Mouse (Mus musculus) right cerebral cortex, adult 2 months (tissue): ENCODE measurements around the gene Axin1.
"Not testable (repeated sequence)": the region's sequence is repeated elsewhere in the genome, so short reads cannot be mapped to it uniquely, and the experiment has no call there.

ENCODE experiments used
- DNase-seq, 2 experiments: peaks; one replicate each; pipeline ENCODE4 v3.0.0; 2021 to 2022; ENCODE audit warnings: low spot score in 2 of 2

Gene Axin1

GRCm38 (mm10) chr17:26119766-26120710 is 18.4 kb upstream of the Axin1 start:
- peak; percentile 54 to 73 for DNase-seq

- no peak for DNase-seq
Measured at GRCm38 (mm10) chr17:26122431-26123140, 15.9 kb upstream of the Axin1 start.

GRCm38 (mm10) chr17:26123267-26123684 is 15.2 kb upstream of the Axin1 start, which contains the start of gene Mrpl28:
TSS of gene Mrpl28 (plus strand) at chr17:26123500.
- peak; percentile 88 to 91 for DNase-seq

- DNase-seq: no peak
Measured at GRCm38 (mm10) chr17:26124560-26124959, 13.9 kb upstream of the Axin1 start.

GRCm38 (mm10) chr17:26125226-26125625 is 13.3 kb upstream of the Axin1 start:
- DNase-seq: no peak

- no peak for DNase-seq
Measured at GRCm38 (mm10) chr17:26131062-26131732, 7.3 kb upstream of the Axin1 start.

- DNase-seq: no peak
Measured at GRCm38 (mm10) chr17:26131856-26132853, 6.3 kb upstream of the Axin1 start.

- no peak for DNase-seq
Measured at GRCm38 (mm10) chr17:26137106-26137750, 1.3 kb upstream of the Axin1 start.

GRCm38 (mm10) chr17:26137751-26138130 is 747 bp upstream of the Axin1 start:
- no peak for DNase-seq

- DNase-seq: peak in 1 of 2 experiments; percentile 45
Measured at GRCm38 (mm10) chr17:26138901-26139381, 453 bp downstream of the Axin1 start.

- DNase-seq: no peak
Measured at GRCm38 (mm10) chr17:26142796-26143195, 4.3 kb downstream of the Axin1 start.

- DNase-seq: no peak
Measured at GRCm38 (mm10) chr17:26143386-26143785, 4.9 kb downstream of the Axin1 start.

GRCm38 (mm10) chr17:26149056-26149455 is 10.6 kb downstream of the Axin1 start:
- no peak for DNase-seq

GRCm38 (mm10) chr17:26151886-26152630 is 13.6 kb downstream of the Axin1 start:
- no peak for DNase-seq

GRCm38 (mm10) chr17:26162736-26163135 is 24.2 kb downstream of the Axin1 start:
- DNase-seq: no peak

GRCm38 (mm10) chr17:26168039-26168438 is 29.6 kb downstream of the Axin1 start:
- no peak for DNase-seq

GRCm38 (mm10) chr17:26175248-26175647 is 36.8 kb downstream of the Axin1 start:
- not testable (repeated sequence) for DNase-seq

GRCm38 (mm10) chr17:26178611-26179010 is 40.1 kb downstream of the Axin1 start:
- DNase-seq: no peak

- DNase-seq: no peak
Measured at GRCm38 (mm10) chr17:26181179-26181578, 42.7 kb downstream of the Axin1 start.
